Mouse (Mus musculus) testis, adult 2 months (tissue): ENCODE measurements at regions not wholly inside any gene's neighbourhood (a gene's known extent, or its start where the extent isn't known, plus 50 kb on each side); places are given as distances from the start of the nearest gene placed in this dataset.

Experiments used
- H3K27ac ChIP-seq: fragments of 200-500 bp; 2 replicates; pipeline ENCODE4 v1.5.1; 2012; ENCODE audit warnings: low read depth, low read length; ENCODE audit not compliant: control insufficient read depth, insufficient read depth
- H3K27me3 ChIP-seq: fragments of 200-500 bp; 2 replicates; pipeline ENCODE4 v1.6.1; 2012; ENCODE audit warnings: mild to moderate bottlenecking, low read length, moderate library complexity; ENCODE audit not compliant: control insufficient read depth, insufficient read depth
- H3K36me3 ChIP-seq: fragments of 200-500 bp; 2 replicates; pipeline ENCODE4 v1.6.1; 2012; ENCODE audit warnings: mild to moderate bottlenecking, low read length; ENCODE audit not compliant: control insufficient read depth, insufficient read depth
- H3K4me1 ChIP-seq: fragments of 200-500 bp; 2 replicates; pipeline ENCODE4 v1.6.1; 2012; ENCODE audit warnings: low read length; ENCODE audit not compliant: control insufficient read depth, insufficient read depth
- H3K4me3 ChIP-seq: fragments of 200-500 bp; 2 replicates; pipeline ENCODE4 v1.5.1; 2012; ENCODE audit warnings: low read depth, mild to moderate bottlenecking, low read length, moderate library complexity, mixed read lengths; ENCODE audit not compliant: control insufficient read depth
- CTCF ChIP-seq: fragments of 200-500 bp; IDR thresholded peaks from 2 replicates; pipeline ENCODE4 v1.5.1; 2012; ENCODE audit warnings: low read depth, mild to moderate bottlenecking, inconsistent platforms, low read length, moderate library complexity; ENCODE audit not compliant: control insufficient read depth, insufficient read depth, insufficient replicate concordance
- POLR2A ChIP-seq: fragments of 200-500 bp; IDR thresholded peaks from 2 replicates; pipeline ENCODE4 v1.6.1; 2012; ENCODE audit warnings: low read depth, mild to moderate bottlenecking, inconsistent platforms, low read length, moderate library complexity; ENCODE audit not compliant: control insufficient read depth

DNA sequence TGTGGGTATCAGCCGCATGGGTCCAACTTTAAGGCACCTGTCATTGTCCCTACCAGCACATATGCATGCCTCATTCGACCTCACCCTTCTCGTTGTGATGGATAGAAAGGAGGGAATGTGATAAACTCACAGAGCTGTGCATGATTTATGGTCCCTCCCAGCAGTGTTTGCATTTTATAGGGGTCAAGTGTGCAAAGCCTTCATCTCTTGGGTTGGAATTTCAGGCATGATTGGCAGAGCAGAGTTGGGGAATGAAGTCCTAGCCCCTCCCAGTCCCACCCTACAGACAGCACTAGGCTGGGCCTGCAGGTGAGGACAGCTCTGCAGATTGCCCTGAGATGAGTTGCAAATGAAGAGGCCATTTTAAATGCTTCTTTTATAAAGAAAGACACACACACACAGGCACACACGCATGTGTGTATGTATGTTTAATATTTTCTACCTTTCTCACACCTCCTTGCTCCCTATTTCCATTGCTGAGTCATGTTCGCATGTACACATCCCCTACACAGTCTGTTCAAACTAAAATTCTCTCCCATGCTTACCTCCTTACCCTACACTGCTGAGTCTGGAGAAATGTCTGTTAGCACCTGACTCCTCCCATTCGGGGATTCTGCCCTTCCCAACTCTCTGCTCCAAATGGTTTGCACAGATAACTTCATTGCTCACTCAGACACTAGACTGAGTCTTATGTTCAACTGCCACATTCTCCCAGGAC lies 558.9 kb downstream of the Efnb2 start:
- TF ChIP-seq POLR2A (no peak), CTCF (no peak)
- Histone ChIP-seq H3K4me3 (no peak overlapping the region), H3K36me3 (no peaks in the 10 kb centered on the region), H3K27ac (no peak overlapping the region), H3K4me1 (no peaks in the 10 kb centered on the region), H3K27me3 (no peaks in the 10 kb centered on the region)

DNA sequence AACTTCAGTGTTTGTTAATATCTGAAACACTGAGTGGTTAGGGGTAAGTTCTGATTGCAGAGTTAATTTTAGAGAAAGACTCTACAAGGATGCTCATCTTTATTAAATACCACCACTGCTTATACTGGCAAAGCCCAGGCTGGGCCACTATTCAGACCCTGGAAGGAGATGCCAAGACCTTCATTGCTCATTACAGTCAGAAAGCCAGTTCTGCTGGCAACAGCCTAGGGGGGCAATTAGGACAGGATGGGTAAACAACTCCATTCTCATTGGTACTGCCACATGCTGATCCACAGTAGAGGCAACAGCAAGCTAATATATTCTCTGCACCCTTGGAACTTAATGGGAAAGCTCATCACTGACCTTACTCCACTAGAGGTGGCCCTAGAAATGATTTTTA lies 568.5 kb downstream of the Efnb2 start:
- H3K4me3 ChIP-seq: no peak overlapping the region
- H3K27ac ChIP-seq: no peak overlapping the region
- peaks cover 2% of the 10 kb centered on the region; the same call in 1 of the 2 replicates for H3K4me1 ChIP-seq
- H3K27me3 ChIP-seq: no peaks in the 10 kb centered on the region
- TF ChIP-seq POLR2A (no peak), CTCF (no peak)
- no peaks in the 10 kb centered on the region for H3K36me3 ChIP-seq

DNA sequence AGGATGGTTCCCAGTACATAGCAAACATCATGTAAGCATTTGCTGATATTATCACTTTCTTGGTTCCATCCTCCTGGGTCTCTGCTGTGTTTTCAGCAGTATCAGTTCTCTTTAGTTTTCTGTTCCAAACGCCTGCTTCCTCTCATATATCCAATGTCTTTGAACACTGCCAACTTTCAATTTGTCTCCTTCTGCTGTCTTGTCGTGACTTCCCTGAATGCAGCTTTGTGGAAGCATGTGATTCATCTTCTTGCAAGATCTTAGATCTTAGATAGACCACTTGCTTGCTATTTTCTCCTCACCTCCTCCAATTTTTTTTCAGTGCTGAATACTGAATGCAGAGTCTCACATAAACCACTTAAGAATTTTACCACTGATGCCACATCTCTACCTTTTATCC lies 576.4 kb downstream of the Efnb2 start:
- Histone ChIP-seq H3K36me3 (no peaks in the 10 kb centered on the region), H3K27me3 (no peaks in the 10 kb centered on the region), H3K4me1 (no peaks in the 10 kb centered on the region), H3K4me3 (no peak overlapping the region), H3K27ac (no peak overlapping the region)
- TF ChIP-seq POLR2A (no peak), CTCF (no peak)

DNA sequence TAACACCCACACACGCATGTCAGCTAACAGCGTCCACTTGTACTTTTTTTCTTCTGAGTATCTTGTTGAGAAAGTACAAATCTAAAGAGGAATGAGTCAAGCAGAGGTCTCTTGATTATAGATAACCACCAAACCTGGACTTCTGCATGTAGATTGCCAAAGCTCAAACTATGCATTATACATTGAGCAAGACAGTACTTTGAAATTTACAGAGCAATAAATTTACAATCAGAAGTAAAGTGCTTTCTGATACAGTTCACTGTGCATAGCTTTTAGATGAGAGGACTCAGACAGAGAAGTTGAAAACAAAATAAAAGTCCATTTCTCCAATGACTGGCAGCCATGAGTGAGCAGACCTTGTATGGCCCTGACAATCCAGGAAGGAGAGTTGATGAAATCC lies 597.0 kb downstream of the Efnb2 start:
- Histone ChIP-seq H3K36me3 (no peaks in the 10 kb centered on the region), H3K27ac (no peak overlapping the region), H3K27me3 (no peaks in the 10 kb centered on the region), H3K4me3 (no peak overlapping the region), H3K4me1 (no peaks in the 10 kb centered on the region)
- TF ChIP-seq CTCF (no peak), POLR2A (no peak)

DNA sequence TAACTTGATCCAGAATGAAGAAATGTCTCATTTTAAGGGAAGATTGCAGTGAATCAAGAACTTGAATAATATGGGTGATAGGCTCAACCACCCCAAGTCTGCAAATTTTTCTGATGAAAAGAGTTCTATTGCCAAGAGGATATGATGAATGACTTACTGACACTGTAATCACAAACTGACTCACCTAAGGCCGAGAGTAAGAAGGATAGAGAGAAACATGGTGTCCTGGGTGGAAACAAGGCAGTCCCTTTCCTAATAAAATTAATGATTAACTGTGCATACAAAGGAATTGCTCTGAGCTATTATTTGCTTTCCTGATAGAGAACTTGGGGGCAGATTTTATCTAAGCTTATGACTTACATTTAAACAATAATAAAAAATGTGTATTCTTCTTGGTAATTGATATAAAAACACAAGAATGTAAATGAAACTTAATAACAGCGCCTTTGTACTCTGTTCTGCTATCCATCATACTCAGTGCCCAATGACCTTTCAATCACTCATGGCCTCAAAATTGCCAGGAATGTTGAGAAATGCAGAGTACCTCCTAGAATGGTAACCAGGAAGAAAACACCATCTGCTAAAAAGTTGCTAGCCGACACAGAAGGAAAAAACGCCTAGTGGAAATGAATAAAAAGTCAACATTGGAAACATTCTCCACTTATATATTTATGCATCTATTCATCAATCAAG lies 606.7 kb downstream of the Efnb2 start:
- Histone ChIP-seq H3K4me3 (no peak overlapping the region), H3K36me3 (no peaks in the 10 kb centered on the region), H3K27me3 (no peaks in the 10 kb centered on the region), H3K27ac (no peak overlapping the region), H3K4me1 (no peaks in the 10 kb centered on the region)
- TF ChIP-seq CTCF (no peak), POLR2A (no peak)

DNA sequence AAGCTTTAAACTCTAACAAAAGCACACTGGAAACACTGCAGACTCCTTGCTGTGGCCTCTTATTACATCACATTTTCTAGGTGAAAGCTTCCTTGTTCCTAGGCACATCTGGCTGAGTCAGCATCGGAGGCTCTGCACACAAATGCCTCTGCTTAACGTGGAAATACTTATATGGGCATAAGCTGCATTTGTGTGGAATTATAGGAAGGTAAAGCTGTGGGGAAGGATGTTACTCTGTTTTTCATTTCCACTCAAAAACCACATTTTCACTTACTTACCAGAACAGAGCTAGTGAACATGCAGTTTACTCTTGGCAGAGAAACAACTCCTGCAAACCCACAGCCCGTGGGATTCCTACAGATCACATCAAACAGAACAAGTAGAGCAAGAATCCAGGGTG lies 609.9 kb downstream of the Efnb2 start:
- H3K4me1 ChIP-seq: no peaks in the 10 kb centered on the region
- no peak overlapping the region for H3K27ac ChIP-seq
- H3K27me3 ChIP-seq: no peaks in the 10 kb centered on the region
- TF ChIP-seq POLR2A: no peak
- no peak for TF ChIP-seq CTCF
- no peaks in the 10 kb centered on the region for H3K36me3 ChIP-seq
- no peak overlapping the region for H3K4me3 ChIP-seq

DNA sequence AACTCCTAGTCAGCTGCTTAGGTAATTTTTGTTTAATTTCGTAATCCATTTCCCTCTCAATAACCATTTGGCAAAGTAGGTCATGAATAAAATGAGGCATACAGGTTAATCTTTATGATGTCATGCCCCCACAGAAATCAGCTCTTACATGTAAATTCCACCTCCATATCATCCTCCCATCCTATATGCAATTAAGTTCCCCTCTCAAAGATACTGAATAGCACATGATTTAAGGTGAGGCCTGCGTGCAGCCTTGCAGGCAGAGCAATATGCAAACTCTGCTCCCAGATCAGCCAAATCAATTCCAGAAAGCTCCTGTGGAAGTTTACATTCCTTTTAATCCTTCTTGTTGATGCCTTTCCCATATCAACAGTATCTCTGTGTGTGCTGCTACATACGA lies 610.3 kb downstream of the Efnb2 start:
- H3K36me3 ChIP-seq: no peaks in the 10 kb centered on the region
- H3K4me3 ChIP-seq: no peak overlapping the region
- H3K27ac ChIP-seq: no peak overlapping the region
- TF ChIP-seq CTCF: no peak
- TF ChIP-seq POLR2A: no peak
- H3K4me1 ChIP-seq: no peaks in the 10 kb centered on the region
- H3K27me3 ChIP-seq: no peaks in the 10 kb centered on the region
